Mouse (Mus musculus) hematopoietic stem cell, adult 5-6 weeks (primary cell): Measurements from ENCODE around the gene Fryl. TPM values are rescaled to one million over a fixed set of nuclear protein-coding genes. Genes with fewer than 3 reads are reported as not detected.
"Not testable (repeated sequence)": the region's sequence is repeated elsewhere in the genome, so short reads cannot be mapped to it uniquely, and the experiment has no call there.

Experiments used
- ATAC-seq, 2 experiments: fragments of 125-278 bp in 1 of 2; replicated peaks in 1 of 2; 2 replicates each; pipeline ENCODE4 v1.8.0; 2016 to 2017; ENCODE audit warnings: inconsistent platforms in 2 of 2, mild to moderate bottlenecking in 2 of 2, moderate number of reproducible peaks in 2 of 2, low read depth in 1 of 2, moderate TSS enrichment in 1 of 2; ENCODE audit not compliant: low FRiP score in 2 of 2, poor library complexity in 2 of 2, severe bottlenecking in 2 of 2, insufficient read depth in 1 of 2, low TSS enrichment in 1 of 2
- total RNA-seq: library from RNA; stranded (forward); fragments of 172-1452, 232-1000 nt; gene quantifications from 2 replicates; pipeline ENCODE4 v1.2.3, GENCODE M21; 2017

Fryl gene
- total RNA-seq, 1 experiment from 2014 or later = 73.9 TPM

GRCm38 (mm10) chr5:73032481-73032880, 223.9 kb downstream of the Fryl start:
- no peak for ATAC-seq

DNA sequence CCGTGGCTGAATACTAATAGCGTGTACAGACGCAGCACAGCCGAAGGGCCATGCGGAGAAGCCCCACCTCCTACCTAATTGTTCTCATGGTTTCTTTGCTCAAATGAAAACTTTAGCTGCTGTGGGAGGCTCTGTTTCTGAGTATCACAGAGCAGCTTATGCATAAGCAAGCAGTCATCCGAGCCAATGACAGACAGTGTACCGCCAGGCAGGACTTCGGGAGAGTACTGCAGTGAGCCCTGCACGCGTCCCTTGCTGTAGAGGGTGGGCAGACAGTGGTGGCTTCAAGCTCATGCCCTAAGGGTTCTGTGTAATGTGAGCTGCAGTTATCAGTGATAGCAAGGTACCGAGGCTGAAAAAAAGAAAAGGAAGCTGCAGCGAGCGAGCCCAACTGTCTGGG, 227.8 kb downstream of the Fryl start:
- ATAC-seq = no peak

DNA sequence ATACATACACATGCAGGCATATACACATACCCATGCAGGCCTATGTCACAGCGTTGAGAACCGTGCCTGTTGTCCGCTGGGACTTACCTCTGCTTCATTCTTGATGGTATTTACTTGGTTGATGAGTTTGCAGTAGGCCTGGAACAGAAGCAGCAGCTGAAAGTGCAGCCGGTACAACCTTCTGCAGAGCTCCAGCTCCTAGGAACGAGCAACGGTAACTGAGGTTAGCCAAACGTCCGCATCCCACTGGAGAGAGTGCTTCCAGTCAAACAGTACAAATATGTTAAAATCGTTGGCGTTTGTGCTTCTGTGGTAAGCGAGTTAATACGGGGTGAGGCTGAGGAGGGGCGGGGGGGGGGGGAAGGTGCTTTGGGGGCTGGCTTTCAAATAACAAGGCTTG, 232.6 kb downstream of the Fryl start:
- ATAC-seq = no peak

GRCm38 (mm10) chr5:73014745-73015144, 241.7 kb downstream of the Fryl start:
- ATAC-seq = no peak

- ATAC-seq = peak; percentile 29 to 57; a peak in 3 of 4 replicates
Measured at GRCm38 (mm10) chr5:73013611-73014287, 242.7 kb downstream of the Fryl start.

DNA sequence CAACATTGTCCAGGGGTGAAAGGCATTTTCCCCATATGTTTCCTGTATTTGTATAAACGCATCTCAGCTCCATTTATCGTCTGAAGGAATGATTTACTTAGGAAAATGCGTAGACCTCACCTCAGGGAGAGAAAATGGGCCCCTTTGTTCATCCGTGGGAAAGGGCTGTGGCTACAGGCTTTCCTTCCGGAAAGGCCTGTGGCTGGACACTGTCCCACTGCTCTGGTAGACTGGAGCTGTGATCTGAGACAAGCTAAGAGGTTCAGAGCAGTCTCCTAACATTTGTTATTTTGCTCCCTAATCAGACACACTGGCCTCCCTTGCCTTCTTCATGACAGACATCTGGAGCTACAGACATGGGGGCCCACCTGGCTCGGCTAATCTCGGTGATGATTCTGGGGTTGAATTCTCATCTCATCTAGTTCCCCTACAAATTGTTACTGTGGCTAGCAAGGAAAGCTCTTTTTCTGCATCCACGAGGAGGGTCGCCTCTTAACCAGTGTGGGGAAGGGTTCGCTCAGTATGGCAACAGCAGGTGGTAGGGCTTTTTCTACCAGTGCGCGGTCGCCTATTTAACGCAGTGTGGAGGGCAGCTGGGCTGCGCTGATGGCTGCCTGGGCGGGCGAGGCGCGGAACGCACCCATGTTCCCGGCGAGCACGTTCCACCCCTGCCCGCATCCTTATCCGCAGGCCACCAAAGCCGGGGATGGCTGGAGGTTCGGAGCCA, 243.4 kb downstream of the Fryl start:
- peak in 1 of 2 experiments; percentile 24; a peak in 1 of 4 replicates for ATAC-seq

DNA sequence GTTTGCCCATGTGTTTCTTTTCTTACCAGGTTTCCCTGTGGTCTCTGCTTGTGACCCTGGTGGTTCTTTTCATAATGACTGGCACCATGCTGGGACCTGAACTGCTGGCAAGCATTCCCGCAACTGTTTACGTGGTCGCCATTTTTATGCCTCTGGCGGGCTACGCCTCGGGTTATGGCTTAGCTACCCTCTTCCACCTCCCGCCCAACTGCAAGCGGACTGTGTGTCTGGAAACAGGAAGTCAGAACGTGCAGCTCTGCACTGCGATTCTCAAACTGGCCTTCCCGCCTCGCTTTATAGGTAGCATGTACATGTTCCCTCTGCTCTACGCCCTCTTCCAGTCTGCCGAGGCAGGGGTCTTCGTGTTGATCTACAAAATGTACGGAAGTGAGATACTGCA, 244.6 kb downstream of the Fryl start:
- ATAC-seq = not testable (repeated sequence)

DNA sequence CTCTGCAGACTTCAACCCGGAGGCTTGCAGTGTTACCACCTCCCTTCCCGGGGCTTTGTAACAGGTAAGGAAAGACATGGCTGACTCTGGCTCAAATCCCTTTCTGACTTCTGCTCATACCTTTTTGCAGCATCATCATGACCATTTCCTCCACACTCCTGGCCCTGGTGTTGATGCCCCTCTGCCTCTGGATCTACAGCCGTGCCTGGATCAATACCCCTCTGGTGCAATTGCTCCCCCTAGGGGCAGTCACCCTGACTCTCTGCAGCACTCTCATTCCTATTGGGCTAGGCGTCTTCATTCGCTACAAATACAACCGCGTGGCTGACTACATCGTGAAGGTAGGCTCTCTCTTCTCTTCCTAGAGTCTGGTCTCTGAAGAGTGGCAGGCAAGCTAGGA, 248.2 kb downstream of the Fryl start:
- ATAC-seq = peak; percentile 38 to 67; a peak in 3 of 4 replicates

DNA sequence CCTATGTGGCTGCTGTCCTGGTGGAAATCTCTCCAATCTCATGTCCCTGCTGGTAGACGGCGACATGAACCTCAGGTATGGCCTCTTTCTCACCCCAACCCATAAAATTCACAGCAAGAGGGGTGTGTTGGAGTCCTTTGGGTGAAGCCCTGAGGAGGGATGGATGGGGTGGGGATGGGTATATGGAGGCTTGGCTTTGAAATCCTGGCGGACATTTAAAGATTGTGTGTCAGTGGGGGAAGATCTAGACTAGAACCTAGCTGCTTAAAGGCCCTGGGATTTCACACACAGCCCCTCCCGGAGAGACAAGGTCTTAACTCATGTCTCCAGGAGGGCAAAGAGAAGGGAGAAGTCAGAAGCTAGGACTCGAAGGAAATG, 248.8 kb downstream of the Fryl start:
- no peak for ATAC-seq

DNA sequence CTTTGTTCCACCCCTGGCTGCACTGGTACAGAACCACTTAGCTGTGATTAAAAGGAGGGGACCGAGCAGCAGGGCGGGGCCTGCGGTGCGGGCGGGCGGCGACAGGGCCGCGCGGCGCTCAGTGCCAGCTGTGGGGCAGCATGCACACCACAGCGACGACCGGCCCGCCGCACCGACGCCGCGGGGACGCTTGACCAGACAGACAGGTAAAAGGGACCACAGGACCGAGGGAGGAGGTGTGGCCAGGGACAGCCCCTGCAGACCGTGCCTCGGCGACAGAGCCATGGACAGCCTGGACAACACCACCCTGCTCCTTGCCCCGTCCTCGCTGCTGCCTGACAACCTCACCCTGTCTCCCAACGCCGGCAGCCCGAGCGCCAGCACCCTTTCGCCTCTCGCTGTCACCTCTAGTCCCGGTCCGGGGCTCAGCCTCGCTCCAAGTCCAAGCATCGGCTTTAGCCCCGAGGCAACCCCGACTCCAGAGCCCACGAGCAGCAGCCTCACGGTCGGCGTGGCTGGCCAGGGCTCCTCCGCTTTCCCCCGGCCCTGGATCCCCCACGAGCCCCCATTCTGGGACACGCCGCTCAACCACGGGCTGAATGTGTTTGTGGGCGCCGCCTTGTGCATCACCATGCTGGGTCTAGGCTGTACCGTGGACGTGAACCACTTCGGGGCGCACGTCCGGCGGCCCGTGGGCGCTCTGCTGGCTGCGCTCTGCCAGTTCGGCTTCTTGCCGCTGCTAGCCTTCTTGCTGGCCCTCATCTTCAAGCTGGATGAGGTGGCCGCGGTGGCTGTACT, 249.4 kb downstream of the Fryl start, which contains the start of gene Slc10a4:
Gene Slc10a4 (plus strand): TSS at position 100 of the 798 bp plus-strand sequence.
- ATAC-seq = peak in 1 of 2 experiments; percentile 57; a peak in 1 of 4 replicates

DNA sequence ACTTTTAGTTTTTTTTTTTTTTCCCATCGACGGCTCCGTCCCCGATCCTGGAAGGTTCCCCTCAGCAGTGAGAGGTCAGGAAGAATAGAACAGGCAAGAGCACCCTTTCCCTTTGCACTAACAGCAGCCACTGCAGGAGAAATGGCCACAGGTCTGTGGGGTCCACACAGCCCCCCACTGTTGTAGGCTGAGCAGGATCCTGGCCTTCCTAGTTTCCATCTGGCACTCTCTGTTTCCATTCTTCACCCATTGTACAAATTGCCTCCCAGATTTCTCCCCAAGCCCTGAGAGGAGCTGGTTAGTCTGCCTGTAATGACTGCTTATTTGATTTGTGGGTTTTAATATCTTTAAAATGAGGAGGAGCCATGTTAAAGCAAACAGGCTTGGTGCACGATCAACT, 252.4 kb downstream of the Fryl start:
- no peak for ATAC-seq

GRCm38 (mm10) chr5:72998546-72998945, 257.9 kb downstream of the Fryl start:
- not testable (repeated sequence) for ATAC-seq

DNA sequence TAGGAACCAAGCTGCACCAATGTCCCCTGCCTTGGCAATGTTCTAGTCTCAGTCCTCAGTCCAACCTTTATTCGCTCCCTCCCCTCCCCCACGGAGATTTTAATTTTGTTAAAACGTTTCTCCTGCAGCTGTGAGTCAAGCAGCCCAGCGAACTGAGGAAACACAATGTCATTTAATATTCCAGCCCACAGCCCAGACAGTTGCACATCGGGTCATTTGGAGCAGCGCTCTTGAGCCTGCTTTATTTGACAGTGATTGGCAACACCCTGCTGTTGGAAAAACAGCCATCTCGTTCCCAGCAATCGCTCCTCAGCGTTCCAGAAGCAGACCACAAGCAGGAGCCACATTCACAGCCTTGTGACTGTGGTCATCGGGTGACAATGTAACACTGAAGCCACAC, 261.0 kb downstream of the Fryl start:
- no peak for ATAC-seq

DNA sequence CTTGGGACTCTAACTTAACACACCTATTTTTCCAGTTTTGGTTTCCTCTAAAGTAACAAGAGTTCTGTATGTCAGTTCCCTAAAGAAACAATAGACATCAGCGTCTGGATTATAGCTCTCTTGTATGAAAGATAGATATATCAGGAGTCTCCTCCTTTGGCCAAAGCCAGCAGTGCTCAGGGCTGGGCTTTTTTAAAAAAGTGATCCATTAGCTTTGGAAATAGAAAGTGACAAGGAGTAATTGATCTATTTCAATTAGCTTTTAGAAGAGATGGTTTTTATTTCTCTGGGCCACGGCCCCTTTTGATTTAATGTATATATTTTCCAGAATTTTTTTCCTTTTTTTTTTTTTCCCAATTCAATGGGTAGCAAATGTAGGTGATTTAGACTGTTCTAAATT, 261.5 kb downstream of the Fryl start:
- ATAC-seq = no peak

DNA sequence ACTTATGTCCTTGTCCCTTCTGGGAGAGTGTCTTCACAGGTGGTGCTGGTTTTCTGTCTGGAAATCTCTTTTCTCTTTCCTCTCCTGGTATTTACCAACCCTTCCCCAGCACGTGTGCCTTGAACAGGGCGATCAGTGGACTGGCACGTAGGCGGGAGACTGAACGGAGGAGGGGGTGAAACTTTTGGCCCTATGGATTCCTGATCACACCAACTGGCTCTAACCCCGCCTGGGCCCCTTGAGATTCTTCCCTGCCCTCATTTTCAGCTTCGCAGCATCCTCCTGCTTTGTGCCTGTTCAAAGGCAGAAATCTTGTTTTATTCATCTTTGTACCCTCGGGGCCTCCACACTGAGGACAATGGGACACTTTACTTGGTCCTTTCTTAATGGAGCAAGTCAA, 262.0 kb downstream of the Fryl start:
- ATAC-seq = no peak

DNA sequence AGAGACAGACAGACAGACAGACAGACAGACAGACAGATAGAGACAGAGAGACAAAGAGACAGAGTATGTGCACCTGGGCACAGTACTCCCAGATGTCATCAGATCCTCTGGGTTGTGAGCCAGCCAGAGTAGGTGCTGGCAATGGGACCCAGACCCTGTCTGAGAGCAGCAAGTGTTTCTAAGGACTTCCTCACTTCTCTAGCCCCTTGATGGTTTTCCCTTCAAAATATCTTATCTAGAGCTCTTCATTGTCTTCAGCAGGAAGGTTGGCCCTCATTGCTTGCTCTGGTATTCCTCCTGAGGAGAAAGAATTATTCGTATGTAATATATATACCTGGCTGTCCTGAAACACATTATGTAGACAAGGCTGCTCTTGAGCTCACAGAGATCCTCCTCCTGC, 263.9 kb downstream of the Fryl start:
- no peak for ATAC-seq

- no peak for ATAC-seq
Measured at GRCm38 (mm10) chr5:72989756-72990155, 266.7 kb downstream of the Fryl start.

GRCm38 (mm10) chr5:72987786-72988185, 268.6 kb downstream of the Fryl start:
- ATAC-seq = no peak
